Mouse (Mus musculus) CH12.LX (cell line): ENCODE measurements at regions not wholly inside any gene's neighbourhood (a gene's known extent, or its start where the extent isn't known, plus 50 kb on each side); places are given as distances from the start of the nearest gene placed in this dataset.

Source experiments
- DNase-seq: peaks from one replicate; pipeline ENCODE4 v3.0.0-alpha.2; 2013; ENCODE audit errors: extremely low read depth
- H3K27ac ChIP-seq: 2 replicates; pipeline ENCODE4 v1.5.1; 2012; ENCODE audit warnings: low read depth, mild to moderate bottlenecking, control low read depth, moderate library complexity; ENCODE audit not compliant: insufficient read depth
- H3K27me3 ChIP-seq: replicated peaks from 2 replicates; pipeline ENCODE3; 2012; ENCODE audit warnings: inconsistent platforms
- H3K36me3 ChIP-seq, 2 experiments: replicated peaks in 1 of 2; 2 replicates each; pipeline versions ENCODE3 to v1.6.1; 2012; ENCODE audit warnings: inconsistent platforms in 1 of 2, low read length in 1 of 2, mild to moderate bottlenecking in 1 of 2, mixed read lengths in 1 of 2, moderate library complexity in 1 of 2; ENCODE audit not compliant: control insufficient read depth in 1 of 2, insufficient read depth in 1 of 2
- H3K4me1 ChIP-seq, 2 experiments: 2 replicates each; pipeline ENCODE4 v1.6.1; 2012; ENCODE audit warnings: inconsistent platforms in 1 of 2, moderate library complexity in 1 of 2; ENCODE audit not compliant: insufficient read depth in 2 of 2, control insufficient read depth in 1 of 2
- H3K4me2 ChIP-seq: 2 replicates; pipeline ENCODE4 v1.6.1; 2012; ENCODE audit warnings: low read depth, mild to moderate bottlenecking, control low read depth; ENCODE audit not compliant: poor library complexity, insufficient read depth, severe bottlenecking
- H3K4me3 ChIP-seq, 3 experiments: fragments of 150-350 bp in 1 of 3; sonication (generic) in 1 of 3; replicated peaks in 1 of 3; 2 replicates each; pipeline versions ENCODE3 to v1.5.1; 2011 to 2012; ENCODE audit warnings: low read depth in 2 of 3, low read length in 2 of 3, mild to moderate bottlenecking in 2 of 3, moderate library complexity in 2 of 3, control low read depth in 1 of 3, improper control_type of control experiment in 1 of 3, inconsistent platforms in 1 of 3, mixed read lengths in 1 of 3; ENCODE audit not compliant: poor library complexity in 1 of 3
- H3K79me2 ChIP-seq: replicated peaks from 2 replicates; pipeline ENCODE4 v1.6.1; 2012; ENCODE audit warnings: mild to moderate bottlenecking, moderate library complexity; ENCODE audit not compliant: control insufficient read depth, poor library complexity, insufficient read depth, severe bottlenecking; ENCODE audit errors: extremely low read depth
- H3K9ac ChIP-seq: 2 replicates; pipeline ENCODE4 v1.6.1; 2012; ENCODE audit warnings: low read depth, mild to moderate bottlenecking, control low read depth, moderate library complexity; ENCODE audit not compliant: insufficient read depth
- H3K9me3 ChIP-seq: replicated peaks from 2 replicates; pipeline ENCODE3; 2012; ENCODE audit warnings: low read length, inconsistent platforms, mixed read lengths
- BHLHE40 ChIP-seq: IDR thresholded peaks from 2 replicates; pipeline ENCODE4 v1.6.1; 2011; ENCODE audit warnings: mild to moderate bottlenecking, low read depth, low read length, improper control_type of control experiment
- CHD2 ChIP-seq: IDR thresholded peaks from 2 replicates; pipeline ENCODE4 v1.6.1; 2011; ENCODE audit warnings: low read length, improper control_type of control experiment
- EP300 ChIP-seq: IDR thresholded peaks from 2 replicates; pipeline ENCODE4 v1.6.1; 2011; ENCODE audit warnings: low read length, improper control_type of control experiment
- ETS1 ChIP-seq: conservative IDR thresholded peaks from 2 replicates; pipeline ENCODE4 v1.6.1; 2012; ENCODE audit warnings: low read depth, mild to moderate bottlenecking, inconsistent platforms, low read length, improper control_type of control experiment, moderate library complexity
- IRF4 ChIP-seq: IDR thresholded peaks from 2 replicates; pipeline ENCODE4 v1.6.1; 2014; ENCODE audit warnings: low read depth, mild to moderate bottlenecking, inconsistent platforms, low read length, improper control_type of control experiment
- JUN ChIP-seq: IDR thresholded peaks from 2 replicates; pipeline ENCODE4 v1.6.1; 2011; ENCODE audit warnings: low read depth, mild to moderate bottlenecking, low read length, improper control_type of control experiment, moderate library complexity; ENCODE audit not compliant: insufficient read depth
- MAFK ChIP-seq: IDR thresholded peaks from 2 replicates; pipeline ENCODE4 v1.6.1; 2011; ENCODE audit warnings: low read length, improper control_type of control experiment; ENCODE audit not compliant: insufficient replicate concordance
- MAX ChIP-seq: IDR thresholded peaks from 2 replicates; pipeline ENCODE4 v1.6.1; 2011; ENCODE audit warnings: low read length, improper control_type of control experiment
- MAZ ChIP-seq: IDR thresholded peaks from 2 replicates; pipeline ENCODE4 v1.6.1; 2012; ENCODE audit warnings: low read depth, mild to moderate bottlenecking, inconsistent platforms, low read length, improper control_type of control experiment, moderate library complexity
- MEF2A ChIP-seq: IDR thresholded peaks from 2 replicates; pipeline ENCODE4 v1.6.1; 2014; ENCODE audit warnings: low read depth, mild to moderate bottlenecking, inconsistent platforms, low read length, improper control_type of control experiment, borderline replicate concordance
- MXI1 ChIP-seq: IDR thresholded peaks from 2 replicates; pipeline ENCODE4 v1.6.1; 2011; ENCODE audit warnings: mild to moderate bottlenecking, low read depth, low read length, improper control_type of control experiment
- MYC ChIP-seq: IDR thresholded peaks from 2 replicates; pipeline ENCODE4 v1.6.1; 2011; ENCODE audit warnings: low read depth, mild to moderate bottlenecking, improper control_type of control experiment, low read length
- NELFE ChIP-seq: IDR thresholded peaks from 2 replicates; pipeline ENCODE4 v1.6.1; 2011; ENCODE audit warnings: low read depth, low read length, improper control_type of control experiment
- NRF1 ChIP-seq: IDR thresholded peaks from 2 replicates; pipeline ENCODE4 v1.6.1; 2014; ENCODE audit warnings: low read depth, mild to moderate bottlenecking, inconsistent platforms, low read length, improper control_type of control experiment, moderate library complexity
- POLR2A ChIP-seq: IDR thresholded peaks from 2 replicates; pipeline ENCODE4 v1.6.1; 2011; ENCODE audit warnings: low read depth, mild to moderate bottlenecking, improper control_type of control experiment, low read length
- POLR2AphosphoS2 ChIP-seq: IDR thresholded peaks from 2 replicates; pipeline ENCODE4 v1.6.1; 2011; ENCODE audit warnings: low read depth, low read length, improper control_type of control experiment
- SMC3 ChIP-seq: IDR thresholded peaks from 2 replicates; pipeline ENCODE4 v1.6.1; 2011; ENCODE audit warnings: low read depth, low read length, improper control_type of control experiment
- TBP ChIP-seq: conservative IDR thresholded peaks from 2 replicates; pipeline ENCODE4 v1.6.1; 2011; ENCODE audit warnings: low read depth, low read length, improper control_type of control experiment
- USF1 ChIP-seq: IDR thresholded peaks from 2 replicates; pipeline ENCODE4 v1.6.1; 2014; ENCODE audit warnings: low read depth, mild to moderate bottlenecking, inconsistent platforms, low read length, improper control_type of control experiment
- ZC3H11A ChIP-seq: IDR thresholded peaks from 2 replicates; pipeline ENCODE4 v1.6.1; 2012; ENCODE audit warnings: low read depth, mild to moderate bottlenecking, inconsistent platforms, low read length, improper control_type of control experiment
- ZKSCAN1 ChIP-seq: IDR thresholded peaks from 2 replicates; pipeline ENCODE4 v1.6.1; 2012; ENCODE audit warnings: low read depth, inconsistent platforms, low read length, improper control_type of control experiment, borderline replicate concordance
- dilution Hi-C: fragments of 300-500 bp; cut with MboI; formaldehyde crosslinking; loops from 2 replicates; pipeline ENCODE4 v1.14.3; 2020; ENCODE audit warnings: low sequenced_read_pairs; ENCODE audit not compliant: extremely low pct_unique_long_range_greater_than_20kb, extremely low pct_ligation_motif_present
- in situ Hi-C: fragments of 300-500 bp; cut with MboI; formaldehyde crosslinking; loops from 3 replicates; pipeline ENCODE4 v1.14.3; 2019; ENCODE audit warnings: low sequenced_read_pairs, low pct_ligation_motif_present, low pct_unique_long_range_greater_than_20kb, mixed read lengths

GRCm38 (mm10) chr2:133498717-133499143 is 53.2 kb upstream of the Bmp2 start:
- Histone ChIP-seq H3K4me2 (no peak overlapping the region), H3K79me2 (no peaks in the 10 kb centered on the region), H3K4me1 (no peaks in the 10 kb centered on the region), H3K36me3 (no peaks in the 10 kb centered on the region), H3K9ac (no peak overlapping the region), H3K27ac (no peak overlapping the region), H3K4me3 (no peak overlapping the region), H3K9me3 (peaks cover 20% of the 10 kb centered on the region), H3K27me3 (no peaks in the 10 kb centered on the region)
- TF ChIP-seq SMC3, result no peak
- no peak for TF ChIP-seq ETS1
- TF ChIP-seq MAZ, result no peak
- TF ChIP-seq JUN, result no peak
- TF ChIP-seq MEF2A, result no peak
- no peak for TF ChIP-seq POLR2AphosphoS2
- no peak for TF ChIP-seq BHLHE40
- TF ChIP-seq CHD2, result no peak
- no peak for TF ChIP-seq TBP
- no peak for TF ChIP-seq NELFE
- TF ChIP-seq EP300, result no peak
- TF ChIP-seq NRF1, result no peak
- TF ChIP-seq POLR2A, result no peak
- TF ChIP-seq MYC, result no peak
- no peak for TF ChIP-seq MAX
- TF ChIP-seq USF1, result no peak
- no peak for TF ChIP-seq IRF4
- no peak for TF ChIP-seq MXI1
- no peak for TF ChIP-seq MAFK
- dilution Hi-C loops, result no loop called here
- no peak for DNase-seq
- in situ Hi-C loops, result no loop called here

- no peak for DNase-seq
- Histone ChIP-seq H3K36me3 (no peaks in the 10 kb centered on the region), H3K79me2 (no peaks in the 10 kb centered on the region), H3K9ac (no peak overlapping the region), H3K27ac (no peak overlapping the region), H3K4me3 (no peak overlapping the region), H3K4me2 (no peak overlapping the region), H3K9me3 (peaks cover 17% of the 10 kb centered on the region), H3K27me3 (no peaks in the 10 kb centered on the region), H3K4me1 (no peaks in the 10 kb centered on the region)
- no peak for TF ChIP-seq MAX
- TF ChIP-seq IRF4, result no peak
- TF ChIP-seq ZC3H11A, result no peak
- no peak for TF ChIP-seq JUN
- TF ChIP-seq ZKSCAN1, result no peak
- in situ Hi-C loops (no loop called here), dilution Hi-C loops (no loop called here)
These were observed 52.1 kb upstream of the Bmp2 start for GRCm38 (mm10) chr2:133499904-133500303.
